Mouse (Mus musculus) kidney, embryonic 14.5 days (tissue): ENCODE measurements around the gene Gsg1l2. TPM values are rescaled to one million over a fixed set of nuclear protein-coding genes. Genes with fewer than 3 reads are reported as not detected.

Source experiments
- ATAC-seq: fragments of 200-750 bp; cut with Nextera tagmentation; 2 replicates; pipeline ENCODE4 v1.8.0; 2017; ENCODE audit warnings: moderate number of reproducible peaks, mild to moderate bottlenecking, moderate TSS enrichment, moderate library complexity; ENCODE audit not compliant: low FRiP score, low TSS enrichment
- H3K27ac ChIP-seq: fragments of 300-500 bp; sonication (generic); 2 replicates; pipeline ENCODE4 v1.5.1; 2014; ENCODE audit warnings: low read depth, mild to moderate bottlenecking, low read length, moderate library complexity, mixed read lengths
- H3K27me3 ChIP-seq: fragments of 300-500 bp; sonication (generic); 2 replicates; pipeline ENCODE4 v1.6.1; 2014; ENCODE audit warnings: mild to moderate bottlenecking, low read length; ENCODE audit not compliant: control insufficient read depth, insufficient read depth
- H3K36me3 ChIP-seq: fragments of 300-500 bp; sonication (generic); 2 replicates; pipeline ENCODE4 v1.6.1; 2014; ENCODE audit warnings: low read length, mixed read lengths; ENCODE audit not compliant: control insufficient read depth, insufficient read depth
- H3K4me1 ChIP-seq: fragments of 300-500 bp; sonication (generic); 2 replicates; pipeline ENCODE4 v1.6.1; 2014; ENCODE audit warnings: low read length, mixed read lengths; ENCODE audit not compliant: control insufficient read depth, insufficient read depth
- H3K4me2 ChIP-seq: fragments of 300-500 bp; sonication (generic); replicated peaks from 2 replicates; pipeline ENCODE4 v1.6.1; 2014; ENCODE audit warnings: low read depth, mild to moderate bottlenecking, low read length
- H3K4me3 ChIP-seq: fragments of 300-500 bp; sonication (generic); 2 replicates; pipeline ENCODE4 v1.5.1; 2014; ENCODE audit warnings: mild to moderate bottlenecking, low read length
- H3K9ac ChIP-seq: fragments of 300-500 bp; sonication (generic); 2 replicates; pipeline ENCODE4 v1.6.1; 2014; ENCODE audit warnings: low read depth, mild to moderate bottlenecking, low read length, moderate library complexity
- H3K9me3 ChIP-seq: fragments of 300-500 bp; sonication (generic); 2 replicates; pipeline ENCODE4 v1.6.1; 2016; ENCODE audit warnings: low read length; ENCODE audit not compliant: control insufficient read depth
- WGBS: fragments of 180-500 bp; shearing (Covaris S2); extraction: QIAGEN DNeasy Blood & Tissue Kit; methylation state at CpG from one replicate; pipeline ENCODE4 v1.1.7; 2014; 5-methylcytosine and 5-hydroxymethylcytosine counted together
- polyA plus RNA-seq: library from polyadenylated mRNA; unstranded; fragments of >200 nt; fragmentation: Nextera tagmentation; extraction: Ambion mirVana; gene quantifications from 2 replicates; pipeline ENCODE4 v1.2.1, GENCODE M21; 2014

The Gsg1l2 gene
- polyA plus RNA-seq, 1 experiment from 2014 or later = not detected

GRCm38 (mm10) chr11:67831820-67832219 is 57.4 kb downstream of the Gsg1l2 start:
- ATAC-seq = no peak
- H3K4me3 ChIP-seq = no peak overlapping the region
- H3K9ac ChIP-seq = no peak overlapping the region
- no peak overlapping the region for H3K4me2 ChIP-seq
- no peaks in the 10 kb centered on the region for H3K9me3 ChIP-seq
- WGBS = 74% methylated on average over 5 of the region's 5 CpGs
- H3K4me1 ChIP-seq = no peaks in the 10 kb centered on the region
- no peak overlapping the region for H3K27ac ChIP-seq
- H3K27me3 ChIP-seq = no peaks in the 10 kb centered on the region
- H3K36me3 ChIP-seq = no peaks in the 10 kb centered on the region

- no peak for ATAC-seq
- no peak overlapping the region for H3K27ac ChIP-seq
- 94% methylated on average over 10 of the region's 10 CpGs for WGBS
- H3K36me3 ChIP-seq = no peaks in the 10 kb centered on the region
- no peaks in the 10 kb centered on the region for H3K27me3 ChIP-seq
- H3K4me1 ChIP-seq = no peaks in the 10 kb centered on the region
- H3K9ac ChIP-seq = no peak overlapping the region
- H3K4me2 ChIP-seq = no peak overlapping the region
- H3K9me3 ChIP-seq = no peaks in the 10 kb centered on the region
- no peak overlapping the region for H3K4me3 ChIP-seq
Observed at GRCm38 (mm10) chr11:67835408-67836078, 61.1 kb downstream of the Gsg1l2 start.

Other genes with a start within 250 kb of the Gsg1l2 start
- gene Rcvrn, start 79.3 kb upstream of the Gsg1l2 start, polyA plus RNA-seq = not detected in 2 replicates
- not detected in 2 replicates for gene Glp2r, start 3.5 kb upstream of the Gsg1l2 start, polyA plus RNA-seq
- gene Dhrs7c, start 23.6 kb downstream of the Gsg1l2 start, polyA plus RNA-seq = not detected in 2 replicates
- 1.3 and 3.3 TPM in 2 replicates for gene Usp43, start 147.5 kb downstream of the Gsg1l2 start, polyA plus RNA-seq
- gene Cfap52, start 191.0 kb downstream of the Gsg1l2 start, polyA plus RNA-seq = 1.1 TPM in 2 replicates
- 51.7 and 59.4 TPM in 2 replicates for gene Stx8, start 191.6 kb downstream of the Gsg1l2 start, polyA plus RNA-seq